Mouse (Mus musculus): ENCODE measurements at regions not wholly inside any gene's neighbourhood (a gene's known extent, or its start where the extent isn't known, plus 50 kb on each side); places are given as distances from the start of the nearest gene placed in this dataset.

- TF ChIP-seq CTCF (IDR thresholded peaks at IDR 0.05; ENCODE audit: low read depth, low read length) (no peak), POLR2A (IDR thresholded peaks at IDR 0.05; ENCODE audit: extremely low read depth, insufficient read depth, low read length) (no peak)
Observed at GRCm38 (mm10) chr17:89982904-89983303, 72.7 kb upstream of the Gm10184 start.

All from liver, adult 2 months (tissue).